Comparison of ENCODE assay signal across 23 mouse cellular contexts in genomic region chr5:65847656-65848055, GRCm38 (mm10). TPM values are rescaled to one million over a fixed set of nuclear protein-coding genes. Genes with fewer than 3 reads are reported as not detected.
DNase-seq lines count a peak whose midpoint lies in the region; ATAC-seq lines count a peak whose summit lies in the region.
"Had no signal": no experiment of that assay in that cellular context is flagged by ENCODE, and none has a peak within 500 bp of the region (broad histone marks: within the 10 kb centered on the region; RNA-seq: fewer than 3 reads in every experiment).

No protein-coding gene starts in this region.

- no peak overlapping the region for H3K9ac ChIP-seq in heart, embryonic 15.5 days
- H3K9ac ChIP-seq: embryonic facial prominence, embryonic 12.5 days; forebrain, embryonic 13.5 days; forebrain, embryonic 15.5 days; forebrain, postnatal 0 days had no signal

- peaks cover 14% of the 10 kb centered on the region for H3K4me1 ChIP-seq in heart, embryonic 15.5 days (replicated peaks)
- H3K4me1 ChIP-seq: forebrain, embryonic 13.5 days; forebrain, embryonic 15.5 days had no signal

- no peaks in the 10 kb centered on the region for H3K27me3 ChIP-seq in heart, embryonic 15.5 days
- H3K27me3 ChIP-seq: CH12.LX; embryonic facial prominence, embryonic 12.5 days; forebrain, embryonic 13.5 days; forebrain, embryonic 15.5 days; Patski had no signal

- no peaks in the 10 kb centered on the region for H3K9me3 ChIP-seq in heart, embryonic 15.5 days (replicated peaks)
- H3K9me3 ChIP-seq: embryonic facial prominence, embryonic 10.5 days; embryonic facial prominence, embryonic 12.5 days; forebrain, embryonic 13.5 days; forebrain, embryonic 15.5 days; G1E had no signal

- no peaks in the 10 kb centered on the region for H3K36me3 ChIP-seq in heart, embryonic 15.5 days
- H3K36me3 ChIP-seq: embryonic facial prominence, embryonic 10.5 days; embryonic facial prominence, embryonic 12.5 days; forebrain, embryonic 15.5 days; G1E had no signal

- H3K27ac ChIP-seq in heart, embryonic 15.5 days = peak overlapping the region; percentile 68; the same call in 1 of the 2 replicates
- H3K27ac ChIP-seq: embryonic facial prominence, embryonic 10.5 days; embryonic facial prominence, embryonic 12.5 days; forebrain, embryonic 13.5 days; forebrain, embryonic 15.5 days had no signal

- WGBS in heart, embryonic 15.5 days = 82% methylated on average over 7 of the region's 7 CpGs

- no peak overlapping the region for H3K4me2 ChIP-seq in heart, embryonic 15.5 days
- H3K4me2 ChIP-seq: embryonic facial prominence, embryonic 12.5 days; forebrain, embryonic 13.5 days; forebrain, embryonic 15.5 days had no signal

- DNase-seq in adrenal gland, adult 2 months = peak; percentile 51
- no peak for DNase-seq in adrenal gland, adult 8-10 months
- DNase-seq in adrenal gland, postnatal 14 days = peak; percentile 42
- DNase-seq in adrenal gland, postnatal 4 days (ENCODE audit: low spot score in 2 of 2) = no peak
- DNase-seq in heart, adult 8-10 months (ENCODE audit: low spot score) = no peak
- no peak for DNase-seq in thymus, postnatal 14 days
- DNase-seq: B cell, adult 2 months; cerebellum, adult 11-12 months; cerebellum, adult 2 months; cerebellum, adult 9-10 months; cerebellum, postnatal 10 days; cerebellum, postnatal 25 days; forebrain, postnatal 0 days had no signal

- H3K4me3 ChIP-seq in heart, embryonic 15.5 days = no peak overlapping the region
- H3K4me3 ChIP-seq: embryonic facial prominence, embryonic 10.5 days; embryonic facial prominence, embryonic 12.5 days; forebrain, embryonic 13.5 days; forebrain, embryonic 15.5 days had no signal

- no peak for ATAC-seq in heart, embryonic 15.5 days (replicated peaks; ENCODE audit: insufficient number of reproducible peaks, insufficient read depth, low FRiP score, low read depth)
- ATAC-seq: activated CD4-positive, CD25-positive, alpha-beta regulatory T cell, adult 4 months; CD4-positive, CD25-positive, alpha-beta regulatory T cell, adult 4 months; forebrain, embryonic 13.5 days; forebrain, embryonic 15.5 days; forebrain, postnatal 0 days; Patski had no signal

RNA-seq across cellular contexts. Expression of gene Rhoh, which starts 13.4 kb away (rescaled TPM):
- total RNA-seq in adrenal gland, adult 2 months (2021) = under 1 TPM; 0.52 to 0.69 TPM
- 0.18 and 0.29 TPM in 2 replicates for polyA plus RNA-seq in adrenal gland, adult 2 months (2012; rRNA removed)
- total RNA-seq in adrenal gland, adult 8-10 months (2022) = 1 to 10 TPM in 1 of 4 experiments, under 1 TPM in 3; 0.45 to 1.2 (median 0.80) TPM
- total RNA-seq in adrenal gland, postnatal 14 days (2021) = 1.1 and 7.1 TPM in 2 replicates
- total RNA-seq in adrenal gland, postnatal 4 days (2021) = under 1 TPM; 0.59 to 0.76 TPM
- polyA plus RNA-seq in heart, embryonic 15.5 days (2015; fragmentation: Nextera tagmentation; extraction: Ambion mirVana) = 1.2 and 7.7 TPM in 2 replicates
- total RNA-seq in heart, adult 8-10 months (2022) = under 1 TPM; 0.28 to 0.47 (median 0.36) TPM
- polyA plus RNA-seq: G1E had no signal

Comparison
In these comparisons a context has a peak if more than half of its experiments do, and no peak if none do; other contexts are left out.
1. DNase-seq: peak in adrenal gland, adult 2 months (single experiment) and adrenal gland, postnatal 14 days (single experiment); none in adrenal gland, adult 8-10 months (single experiment), adrenal gland, postnatal 4 days (0 of 2), heart, adult 8-10 months (single experiment) and thymus, postnatal 14 days (single experiment).